Mouse (Mus musculus) lung, embryonic 14.5 days (tissue): ENCODE data around the gene Atp6ap1. TPM values are rescaled to one million over a fixed set of nuclear protein-coding genes. Genes with fewer than 3 reads are reported as not detected.

Experiments used
- ATAC-seq: fragments of 200-750 bp; cut with Nextera tagmentation; 2 replicates; pipeline ENCODE4 v1.8.0; 2017; ENCODE audit warnings: mild to moderate bottlenecking, moderate TSS enrichment, moderate library complexity; ENCODE audit not compliant: insufficient read depth
- DNase-seq: peaks from one replicate; pipeline ENCODE4 v3.0.0-alpha.2; 2015
- H3K27ac ChIP-seq: fragments of 300-500 bp; sonication (generic); 2 replicates; pipeline ENCODE4 v1.5.1; 2014; ENCODE audit warnings: low read depth, mild to moderate bottlenecking, moderate library complexity
- H3K27me3 ChIP-seq: fragments of 300-500 bp; sonication (generic); 2 replicates; pipeline ENCODE4 v1.6.1; 2014; ENCODE audit warnings: low read length, control low read depth; ENCODE audit not compliant: insufficient read depth
- H3K36me3 ChIP-seq: fragments of 300-500 bp; sonication (generic); 2 replicates; pipeline ENCODE4 v1.6.1; 2014; ENCODE audit warnings: control low read depth; ENCODE audit not compliant: insufficient read depth
- H3K4me1 ChIP-seq: fragments of 300-500 bp; sonication (generic); 2 replicates; pipeline ENCODE4 v1.6.1; 2014; ENCODE audit warnings: antibody characterized with exemption, control low read depth; ENCODE audit not compliant: insufficient read depth
- H3K4me2 ChIP-seq: fragments of 300-500 bp; sonication (generic); 2 replicates; pipeline ENCODE4 v1.6.1; 2014; ENCODE audit warnings: mild to moderate bottlenecking
- H3K4me3 ChIP-seq: fragments of 300-500 bp; sonication (generic); 2 replicates; pipeline ENCODE4 v1.5.1; 2014; ENCODE audit warnings: low read depth, low read length
- H3K9ac ChIP-seq: fragments of 300-500 bp; sonication (generic); 2 replicates; pipeline ENCODE4 v1.6.1; 2014
- H3K9me3 ChIP-seq: fragments of 300-500 bp; sonication (generic); 2 replicates; pipeline ENCODE4 v1.6.1; 2016; ENCODE audit warnings: low read depth, low read length, control low read depth
- CTCF ChIP-seq: IDR thresholded peaks from 2 replicates; pipeline ENCODE4 v1.5.1; 2016; ENCODE audit warnings: antibody characterized with exemption, low read depth
- WGBS: fragments of 180-500 bp; shearing (Covaris S2); extraction: QIAGEN DNeasy Blood & Tissue Kit; methylation state at CpG from one replicate; pipeline ENCODE4 v1.1.7; 2014; 5-methylcytosine and 5-hydroxymethylcytosine counted together
- polyA plus RNA-seq: library from polyadenylated mRNA; unstranded; fragments of >200 nt; fragmentation: Nextera tagmentation; extraction: Ambion mirVana; gene quantifications from 2 replicates; pipeline ENCODE4 v1.2.1, GENCODE M21; 2014

The Atp6ap1 gene
- polyA plus RNA-seq, 1 experiment from 2014 or later: 117 TPM

DNA sequence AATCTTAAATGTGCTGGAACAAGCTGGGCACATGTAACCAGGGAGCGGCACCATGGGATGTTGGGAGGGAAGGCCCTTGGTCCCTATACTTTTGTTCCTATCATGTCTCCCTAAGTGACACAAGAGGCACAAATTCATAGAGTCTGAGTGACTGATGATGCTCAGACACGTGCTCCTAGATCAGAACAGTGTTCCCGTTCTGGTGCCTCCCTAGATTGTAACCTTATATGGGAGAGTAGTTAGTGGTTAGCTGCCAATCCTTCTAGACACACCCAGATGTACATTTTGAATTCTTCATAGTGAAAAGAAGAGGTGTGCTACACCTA is 27.2 kb upstream of the Atp6ap1 start:
- peak; percentile 44 for ATAC-seq
- 20% methylated on average over 3 of the region's 3 CpGs for WGBS
- no peaks in the 10 kb centered on the region for H3K4me1 ChIP-seq
- no peaks in the 10 kb centered on the region for H3K9me3 ChIP-seq
- H3K27ac ChIP-seq: peak overlapping the region; percentile 92
- H3K4me3 ChIP-seq: peak overlapping the region; percentile 58
- H3K9ac ChIP-seq: peak overlapping the region; percentile 50
- H3K27me3 ChIP-seq: no peaks in the 10 kb centered on the region
- TF ChIP-seq CTCF: no peak
- peak overlapping the region; percentile 58 for H3K4me2 ChIP-seq
- no peak for DNase-seq
- H3K36me3 ChIP-seq: peaks cover 10% of the 10 kb centered on the region; the same call in 1 of the 2 replicates

DNA sequence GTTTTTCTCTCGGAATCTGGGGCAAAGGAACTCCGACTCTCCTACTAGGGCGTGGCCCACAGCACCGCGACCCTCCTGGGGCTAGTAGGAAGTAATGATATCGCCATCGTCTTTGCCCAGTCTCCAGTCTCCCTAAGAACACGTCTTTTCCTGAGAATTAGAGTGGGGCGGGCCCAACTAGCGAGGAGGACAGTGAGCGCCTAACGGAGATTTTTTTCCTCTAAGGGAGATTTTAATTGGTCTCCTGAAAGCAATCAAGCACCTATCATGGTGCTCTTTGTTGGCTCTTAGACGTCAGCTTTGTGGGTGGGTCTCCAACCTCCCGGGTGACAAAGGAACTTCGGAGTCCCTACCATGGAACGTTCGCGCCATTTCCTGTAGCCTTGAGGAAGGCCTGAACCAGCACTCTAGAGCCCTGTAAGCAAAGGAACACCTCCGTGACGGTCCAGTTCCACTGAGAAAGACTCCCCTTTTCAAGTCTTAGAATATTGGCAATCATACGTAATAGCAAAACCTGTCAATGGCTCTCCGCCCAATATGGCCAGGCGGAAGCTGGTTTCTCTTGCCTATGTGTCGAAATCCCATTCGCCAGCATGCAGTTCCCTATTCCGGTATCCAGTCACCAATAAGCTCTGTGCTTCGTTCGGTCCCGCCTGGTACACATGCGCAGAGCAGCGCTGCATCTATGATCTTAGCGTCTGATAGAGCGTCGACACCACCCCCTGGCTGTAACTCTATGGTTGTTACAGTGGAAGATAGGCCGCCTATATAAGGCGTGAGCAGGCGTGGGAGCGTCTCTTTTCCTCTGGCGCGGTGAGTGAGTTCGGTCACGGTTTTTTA is 26.6 kb upstream of the Atp6ap1 start, which contains the start of gene Rpl10:
Gene Rpl10, plus strand, starts transcription at position 751 of the 840 bp plus-strand sequence.
- H3K4me3 ChIP-seq: peak within 1 kb of the TSS; percentile 58
- ATAC-seq: peak; percentile 96
- TF ChIP-seq CTCF: peak; percentile 54
- peak; percentile 97 for DNase-seq
- H3K27ac ChIP-seq: peak within 1 kb of the TSS; percentile 92
- no peaks in the 10 kb centered on the region for H3K27me3 ChIP-seq
- 10% methylated on average over 42 of the region's 42 CpGs for WGBS
- peak within 1 kb of the TSS; percentile 79 for H3K9ac ChIP-seq
- H3K4me2 ChIP-seq: peak within 1 kb of the TSS; percentile 63
- peaks cover 10% of the 10 kb centered on the region; the same call in 1 of the 2 replicates for H3K36me3 ChIP-seq
- H3K9me3 ChIP-seq: no peaks in the 10 kb centered on the region
- H3K4me1 ChIP-seq: no peaks in the 10 kb centered on the region

DNA sequence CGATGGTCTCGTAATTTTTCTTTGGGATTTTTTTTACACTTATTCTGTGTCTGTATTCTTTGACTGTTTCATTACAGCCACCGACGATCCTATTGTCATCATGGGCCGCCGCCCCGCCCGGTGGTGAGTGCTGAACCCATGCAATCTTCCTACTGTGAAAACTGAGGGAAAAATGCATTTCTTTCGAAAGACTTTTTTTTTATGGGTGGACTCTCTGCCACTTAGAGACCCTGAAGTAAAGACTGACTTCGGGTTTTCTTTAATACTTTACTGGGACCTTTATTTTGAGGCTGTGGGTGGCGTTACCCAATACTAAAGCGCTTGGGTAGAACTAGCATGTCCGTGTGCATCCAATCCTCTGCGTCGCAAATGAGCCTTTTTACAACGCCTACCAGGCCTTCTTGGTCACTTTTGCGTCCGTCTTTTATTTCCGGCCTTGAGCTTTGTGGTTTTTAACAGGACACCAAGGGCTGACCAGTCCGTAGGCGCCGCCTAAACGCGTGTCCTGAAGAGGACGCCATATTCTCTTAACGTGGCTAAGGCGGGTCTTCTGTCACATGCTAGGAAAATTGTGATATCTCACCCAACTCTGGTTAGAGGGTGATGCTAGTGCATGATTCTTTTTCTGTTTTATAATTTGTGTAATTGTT is 25.9 kb upstream of the Atp6ap1 start:
- Histone ChIP-seq H3K36me3 (peaks cover 10% of the 10 kb centered on the region; the same call in 1 of the 2 replicates), H3K9me3 (no peaks in the 10 kb centered on the region), H3K4me3 (peak overlapping the region; percentile 58), H3K4me2 (peak overlapping the region; percentile 63), H3K27me3 (no peaks in the 10 kb centered on the region), H3K4me1 (no peaks in the 10 kb centered on the region), H3K9ac (peak overlapping the region; percentile 79), H3K27ac (peak overlapping the region; percentile 77)
- WGBS: 9% methylated on average over 27 of the region's 27 CpGs
- DNase-seq (peak; percentile 56), ATAC-seq (no peak)
- no peak for TF ChIP-seq CTCF

DNA sequence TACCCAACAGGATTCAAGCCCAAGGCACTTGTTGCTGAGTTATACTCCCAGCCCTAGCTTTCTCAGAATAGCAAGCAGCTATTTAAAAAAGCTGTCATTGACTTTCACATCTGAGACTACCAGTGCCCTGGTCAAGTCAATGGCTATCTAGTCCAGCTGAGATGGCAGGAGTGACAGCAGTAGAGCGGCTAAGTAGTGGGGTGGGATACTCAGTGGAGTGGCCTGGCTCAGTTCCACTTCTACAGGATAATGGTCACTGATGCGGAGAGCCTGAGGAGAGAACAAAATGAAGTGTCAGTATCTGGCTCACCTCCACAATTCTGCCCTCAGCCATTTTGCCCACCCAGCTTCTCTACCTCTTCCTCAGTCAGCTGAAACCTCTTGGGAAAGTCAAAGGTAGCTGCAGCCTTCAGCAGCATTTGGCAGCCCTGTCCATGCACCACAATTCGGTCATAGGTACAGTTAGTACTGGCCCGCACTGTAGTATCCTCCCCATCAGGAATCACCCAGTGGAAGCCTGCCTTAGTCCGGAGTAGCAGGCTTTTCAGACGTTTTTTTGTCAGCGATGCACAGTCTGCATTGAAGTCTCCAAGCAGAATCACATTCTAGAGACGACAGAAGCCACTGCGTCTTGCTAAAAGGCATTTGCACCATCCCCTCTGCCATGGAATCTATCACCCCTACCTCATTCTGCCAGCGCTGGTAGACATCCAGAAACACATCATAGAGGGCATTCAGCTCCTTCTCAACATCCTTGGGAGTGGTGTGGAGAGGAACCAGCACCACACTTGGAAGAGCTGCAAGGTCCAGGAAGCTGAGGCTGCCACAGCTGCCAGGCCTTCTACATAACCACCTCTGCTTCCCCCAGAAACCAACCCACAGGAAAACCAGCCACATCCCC is 23.2 kb upstream of the Atp6ap1 start:
- Histone ChIP-seq H3K36me3 (peaks cover 10% of the 10 kb centered on the region; the same call in 1 of the 2 replicates), H3K4me1 (no peaks in the 10 kb centered on the region), H3K4me2 (no peak overlapping the region), H3K4me3 (no peak overlapping the region), H3K9me3 (no peaks in the 10 kb centered on the region), H3K27ac (no peak overlapping the region), H3K9ac (no peak overlapping the region), H3K27me3 (no peaks in the 10 kb centered on the region)
- no peak for TF ChIP-seq CTCF
- peak; percentile 38 for DNase-seq
- 27% methylated on average over 10 of the region's 10 CpGs for WGBS
- ATAC-seq: no peak

DNA sequence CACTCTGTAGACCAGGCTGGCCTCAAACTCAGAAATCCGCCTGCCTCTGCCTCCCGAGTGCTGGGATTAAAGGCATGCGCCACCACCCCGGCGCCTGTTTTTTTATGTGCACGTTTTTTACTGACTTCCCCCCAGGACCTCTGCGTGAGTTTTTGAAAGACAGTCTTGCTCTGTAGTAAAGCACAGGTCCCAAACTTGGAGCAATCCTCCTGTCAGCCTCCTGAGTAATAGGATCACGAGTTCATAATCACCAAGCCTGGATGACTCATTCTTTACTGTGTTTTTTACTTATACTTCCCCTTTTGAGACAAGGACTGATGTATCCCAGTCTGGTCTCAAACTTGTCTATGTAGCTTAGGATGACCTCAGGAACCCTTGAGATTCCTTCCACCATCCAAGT is 19.0 kb upstream of the Atp6ap1 start:
- Histone ChIP-seq H3K4me3 (no peak overlapping the region), H3K27me3 (no peaks in the 10 kb centered on the region), H3K9ac (no peak overlapping the region), H3K27ac (no peak overlapping the region), H3K4me2 (no peak overlapping the region), H3K36me3 (peaks cover 5% of the 10 kb centered on the region; the same call in 1 of the 2 replicates), H3K4me1 (no peaks in the 10 kb centered on the region), H3K9me3 (no peaks in the 10 kb centered on the region)
- no peak for ATAC-seq
- WGBS: 65% methylated on average over 8 of the region's 8 CpGs
- TF ChIP-seq CTCF: no peak
- no peak for DNase-seq

DNA sequence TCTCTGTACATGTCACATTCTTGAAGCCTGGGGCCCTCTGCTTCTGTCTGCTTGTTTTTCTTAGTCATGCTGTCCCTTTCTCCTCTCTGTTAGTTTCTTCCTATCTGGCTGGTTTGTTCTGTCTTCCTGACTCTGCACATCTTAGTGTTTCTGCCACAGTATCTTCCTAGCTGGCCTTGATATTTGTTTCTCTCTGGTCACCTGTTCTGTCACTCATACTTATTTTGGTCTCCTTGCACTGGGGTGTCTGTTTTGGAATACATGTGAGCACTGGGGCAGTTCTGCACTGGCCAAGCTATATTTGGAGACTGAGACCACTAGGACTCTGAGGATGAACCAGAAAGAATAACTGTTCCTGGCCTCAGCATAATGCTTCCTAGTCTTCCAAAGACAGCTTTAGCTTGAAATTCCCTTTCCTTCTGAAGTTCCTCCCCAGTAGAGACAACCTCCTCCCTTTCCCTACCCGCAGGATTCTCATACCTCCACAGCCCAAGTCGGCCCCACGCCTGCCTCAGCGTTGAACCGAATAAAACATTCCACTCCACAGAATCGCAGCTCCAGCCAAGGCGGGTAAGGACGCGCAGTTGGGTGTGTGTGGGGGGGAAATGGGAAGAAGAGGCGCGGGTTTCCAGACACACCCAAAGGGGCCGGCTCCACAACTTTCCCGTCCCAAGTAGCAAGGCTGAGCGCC is 15.7 kb upstream of the Atp6ap1 start:
- peak overlapping the region; percentile 65 for H3K9ac ChIP-seq
- no peak for TF ChIP-seq CTCF
- DNase-seq (no peak), ATAC-seq (no peak)
- 6% methylated on average over 14 of the region's 14 CpGs for WGBS
- 0 out of 2 replicates have a peak, but pooled peaks cover 4% of the 10 kb centered on the region for H3K36me3 ChIP-seq
- H3K27ac ChIP-seq: peak overlapping the region; percentile 89
- H3K4me1 ChIP-seq: no peaks in the 10 kb centered on the region
- H3K4me3 ChIP-seq: peak overlapping the region; percentile 55
- H3K27me3 ChIP-seq: no peaks in the 10 kb centered on the region
- H3K4me2 ChIP-seq: peak overlapping the region; percentile 77
- H3K9me3 ChIP-seq: no peaks in the 10 kb centered on the region
